Mouse (Mus musculus) kidney, adult 2 months (tissue): Measurements from ENCODE around the gene Trim52. TPM values are rescaled to one million over a fixed set of nuclear protein-coding genes. Genes with fewer than 3 reads are reported as not detected.

ENCODE experiments used
- DNase-seq: peaks from one replicate; pipeline ENCODE4 v3.0.0; 2021
- H3K27ac ChIP-seq: fragments of 200-500 bp; 2 replicates; pipeline ENCODE4 v1.5.1; 2012; ENCODE audit warnings: low read depth, low read length, control low read depth, inconsistent platforms; ENCODE audit not compliant: insufficient read depth
- H3K27me3 ChIP-seq: fragments of 200-500 bp; replicated peaks from 2 replicates; pipeline ENCODE4 v1.6.1; 2012; ENCODE audit warnings: mild to moderate bottlenecking, moderate library complexity, low read length, inconsistent platforms; ENCODE audit not compliant: control insufficient read depth, insufficient read depth
- H3K36me3 ChIP-seq: fragments of 200-500 bp; 2 replicates; pipeline ENCODE4 v1.6.1; 2012; ENCODE audit warnings: mild to moderate bottlenecking, moderate library complexity, low read length, inconsistent platforms; ENCODE audit not compliant: control insufficient read depth, insufficient read depth
- H3K4me1 ChIP-seq: fragments of 200-500 bp; 2 replicates; pipeline ENCODE4 v1.6.1; 2011; ENCODE audit warnings: low read length; ENCODE audit not compliant: control insufficient read depth, insufficient read depth
- H3K4me3 ChIP-seq: fragments of 200-500 bp; 2 replicates; pipeline ENCODE4 v1.5.1; 2011; ENCODE audit warnings: mild to moderate bottlenecking, low read depth, low read length, control low read depth; ENCODE audit not compliant: insufficient read depth
- CTCF ChIP-seq: fragments of 200-500 bp; conservative IDR thresholded peaks from 2 replicates; pipeline ENCODE4 v1.5.1; 2011; ENCODE audit warnings: low read depth, mild to moderate bottlenecking, control low read depth, low read length, moderate library complexity, mixed read lengths; ENCODE audit not compliant: insufficient read depth, insufficient read length
- POLR2A ChIP-seq: fragments of 200-500 bp; IDR thresholded peaks from one replicate; pipeline ENCODE4 v1.6.1; 2011; ENCODE audit warnings: low read depth, low read length, control low read depth
- WGBS: fragments of 180-500 bp; shearing (Covaris S2); methylation state at CpG from one replicate; pipeline ENCODE4 v1.1.7; 2018; 5-methylcytosine and 5-hydroxymethylcytosine counted together
- polyA plus RNA-seq: library from polyadenylated mRNA; depleted of rRNA; stranded (reverse); fragments of >200 nt; gene quantifications from 2 replicates; pipeline ENCODE4 v1.2.3, GENCODE M21; 2012; rRNA removed

The Trim52 gene
- polyA plus RNA-seq, 1 experiment, result not detected

GRCm38 (mm10) chr14:106178245-106178644 is 72.2 kb downstream of the Trim52 start:
- Histone ChIP-seq H3K4me1 (no peaks in the 10 kb centered on the region), H3K36me3 (no peaks in the 10 kb centered on the region), H3K27me3 (no peaks in the 10 kb centered on the region), H3K4me3 (no peak overlapping the region), H3K27ac (no peak overlapping the region)
- DNase-seq, result no peak
- no peak for TF ChIP-seq CTCF
- TF ChIP-seq POLR2A, result no peak
- 55% methylated on average over 4 of the region's 4 CpGs for WGBS

DNA sequence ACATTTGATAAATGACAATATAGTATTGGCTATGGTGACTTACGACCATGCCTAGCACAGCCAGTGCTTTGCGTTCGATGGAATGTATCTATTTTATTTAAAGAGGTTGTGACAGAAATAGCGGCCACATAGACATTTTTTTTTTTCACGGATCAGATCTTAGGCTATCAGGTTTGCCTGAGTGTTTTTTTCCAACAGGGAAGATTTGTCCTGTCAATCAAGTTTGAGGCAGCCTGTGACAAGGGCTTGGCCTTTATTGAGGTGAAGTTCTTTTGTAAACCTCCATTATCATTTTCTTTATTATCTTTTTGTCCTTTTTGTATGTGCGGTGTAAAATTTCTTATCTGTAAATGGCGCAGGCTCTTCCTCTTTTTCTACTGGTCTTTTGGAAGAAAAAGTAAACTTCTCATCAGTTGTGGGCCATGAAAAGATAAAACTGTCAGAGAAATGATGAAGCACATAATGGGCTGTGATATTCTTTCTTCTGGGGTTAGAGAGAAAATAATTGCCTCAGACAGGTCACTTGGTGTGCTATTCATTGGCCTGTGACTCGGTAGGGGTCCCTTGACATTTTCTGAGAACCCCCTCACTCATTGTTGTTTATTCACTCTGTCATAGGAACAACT is 73.2 kb downstream of the Trim52 start:
- H3K4me3 ChIP-seq, result no peak overlapping the region
- no peaks in the 10 kb centered on the region for H3K36me3 ChIP-seq
- DNase-seq, result no peak
- no peaks in the 10 kb centered on the region for H3K27me3 ChIP-seq
- no peak for TF ChIP-seq POLR2A
- no peak for TF ChIP-seq CTCF
- 58% methylated on average over 8 of the region's 8 CpGs for whole genome bisulfite sequencing
- no peak overlapping the region for H3K27ac ChIP-seq
- no peaks in the 10 kb centered on the region for H3K4me1 ChIP-seq

GRCm38 (mm10) chr14:106179728-106180125 is 73.7 kb downstream of the Trim52 start:
- Histone ChIP-seq H3K27me3 (no peaks in the 10 kb centered on the region), H3K4me3 (no peak overlapping the region), H3K36me3 (no peaks in the 10 kb centered on the region), H3K4me1 (no peaks in the 10 kb centered on the region), H3K27ac (no peak overlapping the region)
- DNase-seq, result no peak
- WGBS, result 80% methylated on average over 2 of the region's 2 CpGs
- TF ChIP-seq POLR2A, result no peak
- no peak for TF ChIP-seq CTCF

- Histone ChIP-seq H3K36me3 (no peaks in the 10 kb centered on the region), H3K27ac (no peak overlapping the region), H3K27me3 (no peaks in the 10 kb centered on the region), H3K4me1 (no peaks in the 10 kb centered on the region), H3K4me3 (no peak overlapping the region)
- TF ChIP-seq POLR2A, result no peak
- no peak for TF ChIP-seq CTCF
- no peak for DNase-seq
These were observed 74.6 kb downstream of the Trim52 start for GRCm38 (mm10) chr14:106180616-106181015.

DNA sequence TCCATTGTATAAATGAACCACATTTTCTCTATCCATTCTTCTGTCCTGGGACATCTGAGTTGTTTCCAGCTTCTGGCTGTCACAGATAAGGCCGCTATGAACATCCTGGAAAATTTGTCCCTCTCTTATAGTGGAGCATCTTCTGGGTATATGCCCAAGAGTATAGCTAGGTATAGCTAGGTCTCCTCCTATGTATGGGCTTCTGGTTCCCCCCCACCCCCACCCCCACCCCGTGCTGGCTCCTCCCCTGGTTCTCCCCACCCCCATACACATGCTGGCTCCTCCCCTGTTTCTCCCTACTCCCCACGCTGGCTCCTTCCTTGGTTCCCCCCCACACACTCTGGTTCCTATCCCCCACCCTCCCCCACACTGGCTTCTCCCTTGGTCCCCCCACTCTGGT is 78.0 kb downstream of the Trim52 start:
- Histone ChIP-seq H3K36me3 (no peaks in the 10 kb centered on the region), H3K4me1 (no peaks in the 10 kb centered on the region), H3K27ac (no peak overlapping the region), H3K4me3 (no peak overlapping the region), H3K27me3 (no peaks in the 10 kb centered on the region)
- no peak for DNase-seq
- TF ChIP-seq POLR2A, result no peak
- no peak for TF ChIP-seq CTCF
- WGBS, result 83% methylated on average over 3 of the region's 3 CpGs

Other genes starting within 250 kb of the Trim52 start
- gene Spry2, start 209.4 kb upstream of the Trim52 start, polyA plus RNA-seq, result 14.3 and 14.4 TPM in 2 replicates